Mouse (Mus musculus): Measurements from ENCODE around the gene Gps2. TPM values are rescaled to one million over a fixed set of nuclear protein-coding genes. Genes with fewer than 3 reads are reported as not detected.

Gene Gps2
- polyA plus RNA-seq, 1 experiment from 2014 or later, result 62.9 TPM

DNA sequence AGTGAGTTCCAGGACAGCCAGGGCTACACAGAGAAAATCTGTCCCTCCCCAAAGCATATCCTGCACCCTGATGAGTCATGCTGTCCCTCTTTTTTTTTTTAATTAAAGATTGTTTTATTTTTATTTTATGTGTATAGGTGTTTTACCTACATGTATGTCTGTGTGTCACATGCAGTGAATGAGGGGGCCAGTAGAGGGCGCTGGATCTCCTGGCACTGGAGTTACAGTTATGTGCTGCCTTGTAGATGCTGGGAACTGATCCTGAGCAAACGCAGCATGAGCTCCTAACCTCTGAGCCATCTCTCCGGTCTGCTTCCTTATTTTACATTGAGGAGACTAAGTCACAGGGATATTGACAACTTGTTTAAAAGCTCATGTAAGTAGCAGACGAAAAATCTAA is 30.6 kb upstream of the Gps2 start:
- Histone ChIP-seq H3K27ac (ENCODE audit: low read depth, low read length) (no peak overlapping the region), H3K4me3 (ENCODE audit: low read depth, low read length) (no peak overlapping the region), H3K4me1 (ENCODE audit: control insufficient read depth, insufficient read depth, low read length) (peaks cover 4% of the 10 kb centered on the region), H3K36me3 (ENCODE audit: control insufficient read depth, insufficient read depth, low read length) (no peaks in the 10 kb centered on the region), H3K27me3 (replicated peaks; ENCODE audit: control insufficient read depth, insufficient read depth, low read length) (0 out of 2 replicates have a peak, but pooled peaks cover 7% of the 10 kb centered on the region), H3K4me2 (ENCODE audit: low read length) (no peak overlapping the region), H3K9me3 (replicated peaks; ENCODE audit: control insufficient read depth, low read length) (no peaks in the 10 kb centered on the region), H3K9ac (ENCODE audit: low read length) (no peak overlapping the region)
- WGBS, result 65% methylated on average over 4 of the region's 4 CpGs
- ATAC-seq (no peak), DNase-seq (ENCODE audit: low spot score) (no peak)

DNA sequence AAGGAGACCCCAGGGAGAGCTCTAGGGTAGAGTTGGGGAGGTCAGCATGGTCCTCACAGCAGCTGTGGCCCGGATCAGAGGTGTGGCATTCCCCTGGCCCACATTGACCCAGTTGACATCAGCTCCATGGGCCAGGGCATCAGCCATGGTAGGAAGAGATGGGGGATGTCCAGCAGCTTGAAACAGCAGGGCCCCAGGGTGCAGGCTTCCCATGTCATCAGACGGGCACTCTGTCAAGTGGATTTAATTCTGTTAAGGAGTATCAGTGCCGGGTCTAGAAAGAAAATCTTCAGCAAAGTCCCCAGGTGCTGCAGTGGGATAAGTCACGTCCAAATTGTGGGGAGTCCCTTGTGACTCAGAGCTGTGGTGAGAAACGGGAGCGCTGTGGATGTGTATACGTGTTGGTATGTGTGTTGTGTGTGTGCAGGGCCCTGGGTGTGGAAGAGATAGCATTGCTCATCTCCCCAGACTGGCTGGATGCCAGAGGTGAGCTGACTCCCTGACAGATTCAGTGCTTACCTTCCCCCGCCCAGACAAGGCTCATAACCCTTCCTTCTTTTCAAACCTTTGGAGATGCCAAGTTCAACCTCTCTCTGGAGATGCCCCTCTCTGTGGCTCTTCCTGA is 30.0 kb upstream of the Gps2 start:
- H3K27ac ChIP-seq (ENCODE audit: low read depth, low read length), result no peak overlapping the region
- no peak overlapping the region for H3K9ac ChIP-seq (ENCODE audit: low read length)
- H3K36me3 ChIP-seq (ENCODE audit: control insufficient read depth, insufficient read depth, low read length), result no peaks in the 10 kb centered on the region
- 85% methylated on average over 8 of the region's 8 CpGs for WGBS
- H3K4me3 ChIP-seq (ENCODE audit: low read depth, low read length), result no peak overlapping the region
- H3K4me1 ChIP-seq (ENCODE audit: control insufficient read depth, insufficient read depth, low read length), result peaks cover 4% of the 10 kb centered on the region
- DNase-seq (ENCODE audit: low spot score) (no peak), ATAC-seq (no peak)
- 0 out of 2 replicates have a peak, but pooled peaks cover 7% of the 10 kb centered on the region for H3K27me3 ChIP-seq (replicated peaks; ENCODE audit: control insufficient read depth, insufficient read depth, low read length)
- H3K4me2 ChIP-seq (ENCODE audit: low read length), result no peak overlapping the region
- no peaks in the 10 kb centered on the region for H3K9me3 ChIP-seq (replicated peaks; ENCODE audit: control insufficient read depth, low read length)

DNA sequence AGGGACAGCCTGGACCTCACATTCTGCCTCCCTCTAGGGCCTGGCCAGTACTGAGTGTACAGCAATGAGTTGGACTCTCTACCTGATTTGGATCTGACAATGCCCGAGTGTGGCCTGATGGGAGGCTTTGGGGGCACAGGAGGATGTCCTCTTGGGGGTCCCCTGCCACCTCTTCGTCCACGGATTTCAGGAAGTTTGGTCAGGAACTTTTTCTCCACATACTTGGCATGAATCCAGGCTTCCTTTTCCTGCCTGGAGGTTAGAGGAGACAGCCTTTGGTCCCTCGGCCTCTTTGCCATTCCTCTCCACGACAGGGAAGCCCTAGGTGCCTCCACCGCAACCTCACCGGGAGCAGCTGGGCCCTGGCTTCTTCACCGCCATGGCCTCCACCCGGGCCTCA is 29.4 kb upstream of the Gps2 start:
- no peak overlapping the region for H3K4me3 ChIP-seq (ENCODE audit: low read depth, low read length)
- no peaks in the 10 kb centered on the region for H3K36me3 ChIP-seq (ENCODE audit: control insufficient read depth, insufficient read depth, low read length)
- DNase-seq (ENCODE audit: low spot score) (no peak), ATAC-seq (no peak)
- H3K4me2 ChIP-seq (ENCODE audit: low read length), result no peak overlapping the region
- H3K4me1 ChIP-seq (ENCODE audit: control insufficient read depth, insufficient read depth, low read length), result peaks cover 4% of the 10 kb centered on the region
- 0 out of 2 replicates have a peak, but pooled peaks cover 7% of the 10 kb centered on the region for H3K27me3 ChIP-seq (replicated peaks; ENCODE audit: control insufficient read depth, insufficient read depth, low read length)
- no peak overlapping the region for H3K27ac ChIP-seq (ENCODE audit: low read depth, low read length)
- no peaks in the 10 kb centered on the region for H3K9me3 ChIP-seq (replicated peaks; ENCODE audit: control insufficient read depth, low read length)
- H3K9ac ChIP-seq (ENCODE audit: low read length), result no peak overlapping the region
- WGBS, result 87% methylated on average over 9 of the region's 9 CpGs

DNA sequence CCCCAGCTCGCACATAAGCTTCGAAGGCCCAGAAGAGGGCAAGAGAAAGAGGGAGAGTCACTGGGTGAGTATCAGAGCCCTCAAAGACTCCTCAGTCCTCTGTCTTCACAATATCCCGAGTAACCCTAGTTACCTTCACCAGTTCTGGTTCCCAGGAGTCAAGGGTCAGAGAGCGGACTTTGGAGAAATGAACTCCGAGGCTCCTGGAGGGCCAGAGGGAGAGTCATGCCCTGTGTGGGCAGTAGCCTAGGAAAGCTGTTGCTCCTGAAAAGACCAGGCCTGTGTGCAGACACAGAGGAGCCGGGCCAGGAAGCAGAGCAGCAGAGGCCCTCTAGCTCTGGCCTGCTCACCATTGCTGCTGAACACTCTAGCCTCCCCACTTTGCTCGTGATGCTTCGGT is 29.0 kb upstream of the Gps2 start:
- Histone ChIP-seq H3K27ac (ENCODE audit: low read depth, low read length) (no peak overlapping the region), H3K4me3 (ENCODE audit: low read depth, low read length) (no peak overlapping the region), H3K9ac (ENCODE audit: low read length) (no peak overlapping the region), H3K27me3 (replicated peaks; ENCODE audit: control insufficient read depth, insufficient read depth, low read length) (0 out of 2 replicates have a peak, but pooled peaks cover 7% of the 10 kb centered on the region), H3K36me3 (ENCODE audit: control insufficient read depth, insufficient read depth, low read length) (no peaks in the 10 kb centered on the region), H3K4me2 (ENCODE audit: low read length) (no peak overlapping the region), H3K4me1 (ENCODE audit: control insufficient read depth, insufficient read depth, low read length) (peaks cover 4% of the 10 kb centered on the region), H3K9me3 (replicated peaks; ENCODE audit: control insufficient read depth, low read length) (no peaks in the 10 kb centered on the region)
- 88% methylated on average over 8 of the region's 8 CpGs for WGBS
- ATAC-seq (no peak), DNase-seq (ENCODE audit: low spot score) (no peak)

DNA sequence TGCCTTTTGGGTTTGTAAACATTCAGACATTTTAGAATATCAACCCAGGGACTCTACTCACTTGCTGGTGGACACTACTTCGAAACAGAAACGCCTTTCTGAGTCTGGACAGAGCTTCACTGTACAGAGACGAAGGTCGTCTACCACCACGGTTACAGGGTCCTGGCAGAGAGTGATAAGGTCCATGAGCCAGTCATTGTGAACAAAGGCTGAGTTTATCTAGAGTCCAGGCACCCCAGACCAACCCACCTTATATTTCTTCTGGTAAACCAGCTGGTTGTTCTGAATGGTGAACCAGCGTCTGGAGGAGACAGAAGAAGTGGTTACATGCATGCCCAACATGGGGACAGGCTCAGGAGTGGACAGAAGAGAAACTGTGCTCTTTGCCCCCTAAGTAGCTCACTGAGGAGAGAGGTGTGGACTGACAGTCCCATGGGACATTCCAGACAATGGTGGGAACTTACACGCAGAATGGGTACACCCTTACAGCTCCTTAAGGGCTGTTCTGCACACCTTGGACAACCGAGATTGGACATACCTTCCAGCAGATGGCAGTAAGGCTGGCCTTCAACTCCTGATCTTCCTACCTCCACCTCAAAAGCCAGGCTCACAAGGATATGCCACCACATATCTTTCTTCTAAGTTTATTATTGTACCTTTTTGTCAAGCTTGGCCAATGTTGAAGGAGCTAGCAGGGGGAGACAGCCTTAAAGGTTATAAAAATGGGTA is 26.6 kb upstream of the Gps2 start:
- no peaks in the 10 kb centered on the region for H3K27me3 ChIP-seq (replicated peaks; ENCODE audit: control insufficient read depth, insufficient read depth, low read length)
- ATAC-seq (no peak), DNase-seq (ENCODE audit: low spot score) (no peak)
- WGBS, result 73% methylated on average over 8 of the region's 8 CpGs
- no peaks in the 10 kb centered on the region for H3K4me1 ChIP-seq (ENCODE audit: control insufficient read depth, insufficient read depth, low read length)
- H3K4me3 ChIP-seq (ENCODE audit: low read depth, low read length), result no peak overlapping the region
- no peak overlapping the region for H3K9ac ChIP-seq (ENCODE audit: low read length)
- H3K27ac ChIP-seq (ENCODE audit: low read depth, low read length), result no peak overlapping the region
- H3K4me2 ChIP-seq (ENCODE audit: low read length), result no peak overlapping the region
- H3K9me3 ChIP-seq (replicated peaks; ENCODE audit: control insufficient read depth, low read length), result no peaks in the 10 kb centered on the region
- no peaks in the 10 kb centered on the region for H3K36me3 ChIP-seq (ENCODE audit: control insufficient read depth, insufficient read depth, low read length)

DNA sequence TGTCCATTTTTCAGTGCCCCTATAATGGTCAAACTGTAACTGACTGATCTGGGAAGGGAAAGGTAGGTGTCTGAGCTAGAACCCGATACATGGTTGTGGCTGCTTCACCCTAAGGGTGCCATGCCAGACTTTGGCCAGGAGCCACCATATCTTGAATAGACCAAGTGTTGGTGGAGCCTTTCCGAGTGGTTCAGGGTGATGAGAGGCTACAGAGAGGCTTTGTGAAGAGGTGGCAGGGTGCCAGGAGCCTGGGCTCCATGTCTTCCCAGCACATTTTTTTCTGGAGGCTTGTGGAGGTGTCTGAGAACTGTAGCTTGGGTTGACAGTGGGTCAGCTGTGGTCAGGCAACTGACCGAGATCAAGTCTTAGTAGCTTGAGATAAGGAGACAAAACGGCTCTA is 22.2 kb upstream of the Gps2 start:
- Histone ChIP-seq H3K27me3 (replicated peaks; ENCODE audit: control insufficient read depth, insufficient read depth, low read length) (no peaks in the 10 kb centered on the region), H3K4me2 (ENCODE audit: low read length) (no peak overlapping the region), H3K9ac (ENCODE audit: low read length) (no peak overlapping the region), H3K4me1 (ENCODE audit: control insufficient read depth, insufficient read depth, low read length) (no peaks in the 10 kb centered on the region), H3K4me3 (ENCODE audit: low read depth, low read length) (no peak overlapping the region), H3K9me3 (replicated peaks; ENCODE audit: control insufficient read depth, low read length) (no peaks in the 10 kb centered on the region), H3K27ac (ENCODE audit: low read depth, low read length) (no peak overlapping the region), H3K36me3 (ENCODE audit: control insufficient read depth, insufficient read depth, low read length) (no peaks in the 10 kb centered on the region)
- DNase-seq (ENCODE audit: low spot score), result peak; percentile 24
- WGBS, result 68% methylated on average over 4 of the region's 4 CpGs
- no peak for ATAC-seq

DNA sequence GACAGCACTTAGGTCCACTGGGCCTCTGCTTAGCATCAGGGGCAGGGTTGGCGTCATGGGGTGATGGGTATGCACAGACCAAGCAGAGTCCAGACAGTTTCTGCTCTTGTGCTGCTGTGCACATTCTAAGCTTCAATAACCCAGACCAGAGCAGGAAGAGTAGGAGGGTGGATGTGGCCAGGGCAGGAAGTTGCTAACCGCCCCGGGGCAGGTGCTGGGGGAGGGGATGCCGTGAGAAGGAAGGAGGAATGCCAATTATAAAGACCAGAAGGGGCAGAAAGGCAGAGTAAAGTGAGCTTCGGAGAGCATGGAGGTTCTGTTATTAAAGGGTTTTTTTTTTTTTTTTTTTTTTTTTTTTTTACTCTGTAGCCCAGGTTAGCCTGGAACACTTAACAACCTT is 19.0 kb upstream of the Gps2 start:
- H3K4me1 ChIP-seq (ENCODE audit: control insufficient read depth, insufficient read depth, low read length), result peaks cover 7% of the 10 kb centered on the region; the same call in 1 of the 2 replicates
- H3K9ac ChIP-seq (ENCODE audit: low read length), result no peak overlapping the region
- H3K4me3 ChIP-seq (ENCODE audit: low read depth, low read length), result no peak overlapping the region
- ATAC-seq (no peak), DNase-seq (ENCODE audit: low spot score) (no peak)
- no peak overlapping the region for H3K27ac ChIP-seq (ENCODE audit: low read depth, low read length)
- H3K9me3 ChIP-seq (replicated peaks; ENCODE audit: control insufficient read depth, low read length), result no peaks in the 10 kb centered on the region
- 90% methylated on average over 5 of the region's 5 CpGs for whole genome bisulfite sequencing
- H3K4me2 ChIP-seq (ENCODE audit: low read length), result no peak overlapping the region
- no peaks in the 10 kb centered on the region for H3K27me3 ChIP-seq (replicated peaks; ENCODE audit: control insufficient read depth, insufficient read depth, low read length)
- H3K36me3 ChIP-seq (ENCODE audit: control insufficient read depth, insufficient read depth, low read length), result no peaks in the 10 kb centered on the region

DNA sequence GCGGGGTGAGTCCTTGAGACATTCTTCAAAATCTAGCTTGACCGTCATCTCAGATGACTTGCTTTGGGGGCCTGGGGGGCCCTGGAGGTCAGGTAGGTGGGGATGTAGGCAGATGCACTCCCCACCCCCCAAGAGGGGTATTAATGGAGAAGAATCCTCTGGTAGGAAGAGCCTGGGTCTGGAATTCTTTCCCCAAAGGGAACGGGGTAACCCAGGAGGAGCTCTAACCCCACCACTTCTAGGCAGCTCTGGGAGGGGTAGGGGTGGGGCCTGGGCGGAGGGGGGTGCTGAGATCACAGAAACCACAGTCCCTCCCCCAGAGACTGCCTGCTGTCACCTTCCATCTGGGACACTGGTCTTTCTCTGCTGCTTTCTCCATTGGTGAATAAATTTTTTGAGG is 18.4 kb upstream of the Gps2 start, which contains the start of gene Acap1:
Acap1 (minus strand) TSS at position 249 of the 400 bp plus-strand sequence.
- DNase-seq (ENCODE audit: low spot score) (no peak), ATAC-seq (no peak)
- no peaks in the 10 kb centered on the region for H3K36me3 ChIP-seq (ENCODE audit: control insufficient read depth, insufficient read depth, low read length)
- H3K4me3 ChIP-seq (ENCODE audit: low read depth, low read length), result no peak within 1 kb of the TSS
- H3K9ac ChIP-seq (ENCODE audit: low read length), result no peak within 1 kb of the TSS
- WGBS, result 72% methylated on average over 4 of the region's 4 CpGs
- no peaks in the 10 kb centered on the region for H3K27me3 ChIP-seq (replicated peaks; ENCODE audit: control insufficient read depth, insufficient read depth, low read length)
- H3K27ac ChIP-seq (ENCODE audit: low read depth, low read length), result no peak within 1 kb of the TSS
- no peak within 1 kb of the TSS for H3K4me2 ChIP-seq (ENCODE audit: low read length)
- H3K9me3 ChIP-seq (replicated peaks; ENCODE audit: control insufficient read depth, low read length), result no peaks in the 10 kb centered on the region
- peaks cover 10% of the 10 kb centered on the region; the same call in 1 of the 2 replicates for H3K4me1 ChIP-seq (ENCODE audit: control insufficient read depth, insufficient read depth, low read length)

DNA sequence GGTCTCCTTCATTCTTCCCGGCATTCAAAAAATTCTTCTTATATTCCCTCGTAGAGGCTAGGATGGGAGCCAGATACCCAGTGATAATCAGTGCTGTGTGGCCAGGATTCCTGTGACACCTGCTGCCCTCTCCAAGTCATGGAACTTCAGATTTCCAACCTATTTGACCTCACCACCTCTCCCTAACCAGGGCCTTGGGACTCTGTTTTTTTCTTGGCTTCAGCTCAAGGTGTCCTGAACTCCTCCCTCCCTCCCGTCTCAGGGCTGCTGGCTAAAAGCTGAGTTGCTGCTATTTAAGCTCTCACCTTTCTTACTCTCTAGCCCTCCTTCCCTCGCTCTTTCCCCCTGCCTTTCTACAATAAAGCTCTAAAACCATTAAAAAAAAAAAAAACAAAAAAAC is 13.8 kb upstream of the Gps2 start:
- 20% methylated on average over 4 of the region's 4 CpGs for WGBS
- Histone ChIP-seq H3K9ac (ENCODE audit: low read length) (peak overlapping the region; percentile 91), H3K27ac (ENCODE audit: low read depth, low read length) (no peak overlapping the region), H3K27me3 (replicated peaks; ENCODE audit: control insufficient read depth, insufficient read depth, low read length) (no peaks in the 10 kb centered on the region), H3K36me3 (ENCODE audit: control insufficient read depth, insufficient read depth, low read length) (peaks cover 14% of the 10 kb centered on the region), H3K9me3 (replicated peaks; ENCODE audit: control insufficient read depth, low read length) (no peaks in the 10 kb centered on the region), H3K4me2 (ENCODE audit: low read length) (peak overlapping the region; percentile 87), H3K4me3 (ENCODE audit: low read depth, low read length) (peak overlapping the region; percentile 87), H3K4me1 (ENCODE audit: control insufficient read depth, insufficient read depth, low read length) (peaks cover 18% of the 10 kb centered on the region)
- ATAC-seq (no peak), DNase-seq (ENCODE audit: low spot score) (peak; percentile 34)
